ENCODE assay signal across 8 mouse cellular contexts in the genomic region with DNA sequence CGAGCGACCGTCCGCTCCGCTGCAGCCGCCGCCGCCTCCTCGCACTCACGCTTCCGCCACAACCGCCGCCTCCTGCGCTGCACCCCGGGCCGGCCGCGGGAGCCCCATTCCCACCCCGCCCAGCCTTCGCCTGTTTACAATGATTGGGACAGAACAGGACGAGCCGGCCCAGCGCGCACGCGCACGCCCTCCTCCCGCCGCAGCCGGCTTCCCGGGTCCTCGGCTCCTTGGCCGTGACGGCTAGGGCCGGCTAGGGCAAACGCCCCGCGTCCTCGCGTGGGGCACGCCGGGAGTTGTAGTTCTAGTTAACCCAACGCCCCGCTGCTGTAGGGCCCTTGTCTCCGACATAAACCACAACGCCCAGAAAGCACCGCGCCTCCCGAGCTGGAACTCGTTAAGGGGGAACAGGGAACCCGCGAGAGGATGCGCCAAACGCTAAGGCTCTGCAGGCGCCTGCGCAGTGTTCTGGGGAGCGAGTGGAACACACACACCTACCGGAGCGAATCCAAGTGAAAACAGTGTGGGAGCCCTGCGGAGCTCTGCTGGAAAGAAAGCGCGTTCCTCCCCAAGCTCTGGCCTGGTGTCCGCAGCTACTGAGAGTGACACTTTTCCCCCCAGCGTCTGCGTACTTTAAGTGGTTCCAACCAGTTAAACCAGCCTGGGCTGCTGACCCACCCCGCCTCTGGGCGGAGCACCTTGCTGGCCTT. TPM values are rescaled to one million over a fixed set of nuclear protein-coding genes. Genes with fewer than 3 reads are reported as not detected.
DNase-seq lines count a peak whose midpoint lies in the region; ATAC-seq and TF ChIP-seq lines count a peak whose summit lies in the region.

No protein-coding gene starts in this region.

- no peak for TF ChIP-seq CTCF in CH12.LX (conservative IDR thresholded peaks at IDR 0.05 in 1 of 2, IDR thresholded peaks at IDR 0.05 in 1 of 2; ENCODE audit: low read depth in 2 of 2, low read length in 2 of 2)

- peak; percentile 98 for DNase-seq in CH12.LX (ENCODE audit: extremely low read depth)
- DNase-seq in c-Kit-positive CD71-positive TER-119-negative erythroid progenitor cells, embryonic 14.5 days (ENCODE audit: low read depth): peak; percentile 99
- peak; percentile 100 for DNase-seq in forebrain, embryonic 11.5 days (ENCODE audit: low spot score)
- peak; percentile 99 to 100 for DNase-seq in kidney, postnatal 36 days
- DNase-seq in telencephalon, adult 2 months (ENCODE audit: low read depth, low spot score): peak; percentile 99

- no peaks in the 10 kb centered on the region for H3K27me3 ChIP-seq in CH12.LX (replicated peaks)
- no peaks in the 10 kb centered on the region for H3K27me3 ChIP-seq in forebrain, embryonic 11.5 days (ENCODE audit: control insufficient read depth, insufficient read depth, low read length)
- no peaks in the 10 kb centered on the region for H3K27me3 ChIP-seq in heart, embryonic 16.5 days (ENCODE audit: control insufficient read depth, insufficient read depth, low read length)
- no peaks in the 10 kb centered on the region for H3K27me3 ChIP-seq in liver, embryonic 15.5 days
- no peaks in the 10 kb centered on the region for H3K27me3 ChIP-seq in neural tube, embryonic 12.5 days (replicated peaks)

- ATAC-seq in forebrain, embryonic 11.5 days (replicated peaks; ENCODE audit: low FRiP score): peak; percentile 99
- ATAC-seq in heart, embryonic 16.5 days (replicated peaks; ENCODE audit: extremely low read depth, insufficient read depth, low FRiP score): peak; percentile 98
- peak; percentile 98 for ATAC-seq in liver, embryonic 15.5 days (ENCODE audit: insufficient read depth)
- ATAC-seq in neural tube, embryonic 12.5 days (ENCODE audit: low FRiP score, low read depth): peak; percentile 99

- H3K36me3 ChIP-seq in CH12.LX (replicated peaks in 1 of 2; ENCODE audit: control insufficient read depth in 1 of 2, insufficient read depth in 1 of 2, low read length in 1 of 2): no peaks in the 10 kb centered on the region
- no peaks in the 10 kb centered on the region for H3K36me3 ChIP-seq in forebrain, embryonic 11.5 days (ENCODE audit: control insufficient read depth, insufficient read depth, low read length)
- no peaks in the 10 kb centered on the region for H3K36me3 ChIP-seq in heart, embryonic 16.5 days (ENCODE audit: control insufficient read depth, insufficient read depth)
- H3K36me3 ChIP-seq in liver, embryonic 15.5 days (replicated peaks): no peaks in the 10 kb centered on the region
- H3K36me3 ChIP-seq in neural tube, embryonic 12.5 days: no peaks in the 10 kb centered on the region

- TF ChIP-seq EP300 in CH12.LX (IDR thresholded peaks at IDR 0.05; ENCODE audit: low read length): no peak

- H3K9me3 ChIP-seq in CH12.LX (replicated peaks; ENCODE audit: low read length): no peaks in the 10 kb centered on the region
- H3K9me3 ChIP-seq in forebrain, embryonic 11.5 days (ENCODE audit: control insufficient read depth, low read length): no peaks in the 10 kb centered on the region
- H3K9me3 ChIP-seq in heart, embryonic 16.5 days (replicated peaks; ENCODE audit: control insufficient read depth, low read length): no peaks in the 10 kb centered on the region
- H3K9me3 ChIP-seq in liver, embryonic 15.5 days (replicated peaks): no peaks in the 10 kb centered on the region
- H3K9me3 ChIP-seq in neural tube, embryonic 12.5 days: no peaks in the 10 kb centered on the region

- no peak for TF ChIP-seq RAD21 in CH12.LX (IDR thresholded peaks at IDR 0.05; ENCODE audit: low read depth, low read length)

- in situ Hi-C loops in CH12.LX (cut with MboI; ENCODE audit: low pct_ligation_motif_present, low pct_unique_long_range_greater_than_20kb, low sequenced_read_pairs): loop anchor here (10.0 kb wide), 1 partner anchor 230 kb away; a partner anchor contains a TSS

- peaks cover 7% of the 10 kb centered on the region; the same call in 1 of the 2 replicates for H3K79me2 ChIP-seq in CH12.LX (replicated peaks; ENCODE audit: control insufficient read depth, extremely low read depth, insufficient read depth, poor library complexity, severe bottlenecking)

- H3K4me2 ChIP-seq in CH12.LX (ENCODE audit: insufficient read depth, low read depth, poor library complexity, severe bottlenecking): peak overlapping the region; percentile 96; the same call in 1 of the 2 replicates
- H3K4me2 ChIP-seq in forebrain, embryonic 11.5 days (ENCODE audit: low read depth, low read length, severe bottlenecking): peak overlapping the region; percentile 99
- peak overlapping the region; percentile 80 for H3K4me2 ChIP-seq in heart, embryonic 16.5 days (ENCODE audit: low read depth, low read length)
- H3K4me2 ChIP-seq in liver, embryonic 15.5 days: peak overlapping the region; percentile 82
- H3K4me2 ChIP-seq in neural tube, embryonic 12.5 days (replicated peaks): peak overlapping the region; percentile 97

- TF ChIP-seq POLR2A in CH12.LX (IDR thresholded peaks at IDR 0.05; ENCODE audit: low read depth, low read length): peak; percentile 93

- peak overlapping the region; percentile 78 to 99 (median 97) for H3K4me3 ChIP-seq in CH12.LX (replicated peaks in 1 of 3; ENCODE audit: low read depth in 2 of 3, low read length in 2 of 3, poor library complexity in 1 of 3)
- peak overlapping the region; percentile 92 for H3K4me3 ChIP-seq in forebrain, embryonic 11.5 days (ENCODE audit: low read depth, low read length)
- peak overlapping the region; percentile 96 for H3K4me3 ChIP-seq in heart, embryonic 16.5 days (ENCODE audit: low read length)
- H3K4me3 ChIP-seq in liver, embryonic 15.5 days (replicated peaks): peak overlapping the region; percentile 98
- peak overlapping the region; percentile 91 for H3K4me3 ChIP-seq in neural tube, embryonic 12.5 days

- H3K9ac ChIP-seq in CH12.LX (ENCODE audit: insufficient read depth, low read depth): peak overlapping the region; percentile 85
- peak overlapping the region; percentile 83 for H3K9ac ChIP-seq in forebrain, embryonic 11.5 days (ENCODE audit: low read length)
- H3K9ac ChIP-seq in heart, embryonic 16.5 days (ENCODE audit: low read length): peak overlapping the region; percentile 92
- peak overlapping the region; percentile 95 for H3K9ac ChIP-seq in liver, embryonic 15.5 days
- H3K9ac ChIP-seq in neural tube, embryonic 12.5 days: peak overlapping the region; percentile 92

- H3K4me1 ChIP-seq in CH12.LX (ENCODE audit: control insufficient read depth in 1 of 2, insufficient read depth in 2 of 2): peaks cover 0 to 17% of the 10 kb centered on the region in 2 experiments; a peak in 2 of 4 replicates
- H3K4me1 ChIP-seq in forebrain, embryonic 11.5 days (replicated peaks; ENCODE audit: control insufficient read depth, insufficient read depth, low read length): peaks cover 2% of the 10 kb centered on the region; the same call in 1 of the 2 replicates
- H3K4me1 ChIP-seq in heart, embryonic 16.5 days (ENCODE audit: control insufficient read depth, insufficient read depth, low read length): peaks cover 21% of the 10 kb centered on the region
- H3K4me1 ChIP-seq in liver, embryonic 15.5 days (replicated peaks): peaks cover 42% of the 10 kb centered on the region
- peaks cover 30% of the 10 kb centered on the region for H3K4me1 ChIP-seq in neural tube, embryonic 12.5 days

- under 1% methylated on average over 49 of the region's 67 CpGs for WGBS in forebrain, embryonic 11.5 days
- under 1% methylated on average over 66 of the region's 67 CpGs for WGBS in heart, embryonic 16.5 days
- WGBS in liver, embryonic 15.5 days (ENCODE audit: insufficient replicate concordance): under 1% methylated on average over 66 of the region's 67 CpGs
- under 1% methylated on average over 62 of the region's 67 CpGs for WGBS in neural tube, embryonic 12.5 days

- dilution Hi-C loops in CH12.LX (cut with MboI; ENCODE audit: extremely low pct_ligation_motif_present, extremely low pct_unique_long_range_greater_than_20kb, low sequenced_read_pairs): no loop called here

- H3K27ac ChIP-seq in CH12.LX (ENCODE audit: insufficient read depth, low read depth): peak overlapping the region; percentile 24; the same call in 1 of the 2 replicates
- peak overlapping the region; percentile 91 for H3K27ac ChIP-seq in forebrain, embryonic 11.5 days (ENCODE audit: low read depth, low read length)
- H3K27ac ChIP-seq in heart, embryonic 16.5 days (ENCODE audit: low read length): peak overlapping the region; percentile 94
- H3K27ac ChIP-seq in liver, embryonic 15.5 days (replicated peaks): peak overlapping the region; percentile 97
- H3K27ac ChIP-seq in neural tube, embryonic 12.5 days: peak overlapping the region; percentile 93

TF ChIP-seq in CH12.LX, 34 proteins besides CTCF, POLR2A, EP300 and RAD21 (continues in another document):
- peak; percentile 72 for TF ChIP-seq TCF12 (IDR thresholded peaks at IDR 0.05; ENCODE audit: low read depth, low read length)
- TF ChIP-seq UBTF (IDR thresholded peaks at IDR 0.05; ENCODE audit: low read depth, low read length): no peak
- TF ChIP-seq MEF2A (IDR thresholded peaks at IDR 0.05; ENCODE audit: borderline replicate concordance, low read depth, low read length): peak; percentile 61
- TF ChIP-seq CHD2 (IDR thresholded peaks at IDR 0.05; ENCODE audit: low read length): peak; percentile 99
- peak; percentile 58; the same call in 1 of the 2 replicates for TF ChIP-seq SIN3A (IDR thresholded peaks at IDR 0.05; ENCODE audit: low read length)
- no peak for TF ChIP-seq PAX5 (IDR thresholded peaks at IDR 0.05; ENCODE audit: low read length)
- no peak for TF ChIP-seq ETS1 (conservative IDR thresholded peaks at IDR 0.05; ENCODE audit: low read depth, low read length)
- TF ChIP-seq NELFE (IDR thresholded peaks at IDR 0.05; ENCODE audit: low read depth, low read length): peak; percentile 91
- peak; percentile 70; the same call in 1 of the 2 replicates for TF ChIP-seq E2F4 (IDR thresholded peaks at IDR 0.05; ENCODE audit: insufficient replicate concordance, low read depth, low read length)
- 0 out of 2 replicates have a peak, but pooled peaks have one; percentile 43 for TF ChIP-seq TBP (conservative IDR thresholded peaks at IDR 0.05; ENCODE audit: low read depth, low read length)
- TF ChIP-seq SMC3 (IDR thresholded peaks at IDR 0.05; ENCODE audit: low read depth, low read length): no peak
- 0 out of 2 replicates have a peak, but pooled peaks have one; percentile 34 for TF ChIP-seq MYC (IDR thresholded peaks at IDR 0.05; ENCODE audit: low read depth, low read length)
- TF ChIP-seq ZMIZ1 (IDR thresholded peaks at IDR 0.05; ENCODE audit: low read depth, low read length): peak; percentile 69; the same call in 1 of the 2 replicates

RNA-seq across cellular contexts. Expression of a gene that starts 0.8 kb away (rescaled TPM):
- total RNA-seq in CH12.LX (2012; rRNA removed) (22.8 and 26.5 TPM in 2 replicates), CH12.LX (2014; rRNA removed) (27.2 and 28.1 TPM in 2 replicates)
- polyA plus RNA-seq in CH12.LX (2012; ENCODE audit: insufficient read length, low read depth): 25.3 and 25.9 TPM in 2 replicates
- polyA plus RNA-seq in forebrain, embryonic 11.5 days (2014; fragmentation: Nextera tagmentation; extraction: Ambion mirVana): 35.4 and 45.2 TPM in 2 replicates
- polyA plus RNA-seq in heart, embryonic 16.5 days (2015; fragmentation: Nextera tagmentation; extraction: Ambion mirVana): 53.7 and 54.8 TPM in 2 replicates
- polyA plus RNA-seq in liver, embryonic 15.5 days (2015; fragmentation: Nextera tagmentation; extraction: Ambion mirVana): 38.8 and 42.1 TPM in 2 replicates
- polyA plus RNA-seq in neural tube, embryonic 12.5 days (2016; fragmentation: Nextera tagmentation; extraction: Ambion mirVana): 53.0 and 53.7 TPM in 2 replicates

Comparison
In these comparisons a context has a peak if more than half of its experiments do, and no peak if none do; other contexts are left out.
1. Peak in every context shown above with its lines: DNase-seq, ATAC-seq, H3K4me3 ChIP-seq and H3K27ac ChIP-seq.
2. H3K27ac ChIP-seq: peak in every context shown above with its lines; median percentile 97 in liver, embryonic 15.5 days; 94 in heart, embryonic 16.5 days; 93 in neural tube, embryonic 12.5 days; 91 in forebrain, embryonic 11.5 days; 24 in CH12.LX.